In genomic region chr3:153913510-153914243, GRCm38 (mm10) we compare ENCODE assay signal across 8 mouse cellular contexts. TPM values are rescaled to one million over a fixed set of nuclear protein-coding genes. Genes with fewer than 3 reads are reported as not detected.
DNase-seq lines count a peak whose midpoint lies in the region; ATAC-seq and TF ChIP-seq lines count a peak whose summit lies in the region.

No protein-coding gene starts in this region.

- no peaks in the 10 kb centered on the region for H3K27me3 ChIP-seq in kidney, adult 2 months (replicated peaks; ENCODE audit: control insufficient read depth, insufficient read depth, low read length)
- no peaks in the 10 kb centered on the region for H3K27me3 ChIP-seq in forebrain, embryonic 15.5 days

- H3K9ac ChIP-seq in forebrain, embryonic 15.5 days (replicated peaks): peak overlapping the region; percentile 95

- no peak for TF ChIP-seq CTCF in kidney, adult 2 months (conservative IDR thresholded peaks at IDR 0.05; ENCODE audit: insufficient read depth, insufficient read length, low read depth, low read length)

- WGBS in kidney, adult 2 months: 26% methylated on average over 6 of the region's 6 CpGs
- 58% methylated on average over 6 of the region's 6 CpGs for WGBS in forebrain, embryonic 15.5 days

- H3K4me2 ChIP-seq in forebrain, embryonic 15.5 days (replicated peaks): peak overlapping the region; percentile 55

- no peak for TF ChIP-seq POLR2A in kidney, adult 2 months (IDR thresholded peaks at IDR 0.05; ENCODE audit: low read depth, low read length)

- H3K4me3 ChIP-seq in kidney, adult 2 months (ENCODE audit: insufficient read depth, low read depth, low read length): no peak overlapping the region
- H3K4me3 ChIP-seq in forebrain, embryonic 15.5 days: peak overlapping the region; percentile 87

- H3K36me3 ChIP-seq in kidney, adult 2 months (ENCODE audit: control insufficient read depth, insufficient read depth, low read length): peaks cover 9% of the 10 kb centered on the region; the same call in 1 of the 2 replicates
- H3K36me3 ChIP-seq in forebrain, embryonic 15.5 days: peaks cover 22% of the 10 kb centered on the region

- no peak for ATAC-seq in forebrain, embryonic 15.5 days (replicated peaks)
- ATAC-seq in megakaryocyte-erythroid progenitor cell, adult 5-6 weeks (replicated peaks; ENCODE audit: low FRiP score, low TSS enrichment, poor library complexity, severe bottlenecking): peak; percentile 24
- ATAC-seq in CD4-positive, CD25-positive, alpha-beta regulatory T cell, adult 4 months: no peak

- no peaks in the 10 kb centered on the region for H3K9me3 ChIP-seq in forebrain, embryonic 15.5 days

- peaks cover 30% of the 10 kb centered on the region for H3K4me1 ChIP-seq in kidney, adult 2 months (ENCODE audit: control insufficient read depth, insufficient read depth, low read length)
- peaks cover 35% of the 10 kb centered on the region for H3K4me1 ChIP-seq in forebrain, embryonic 15.5 days

- no peak for DNase-seq in kidney, adult 2 months
- no peak for DNase-seq in kidney, postnatal 36 days
- DNase-seq in adrenal gland, adult 8-10 months: peak; percentile 26
- no peak for DNase-seq in gastrocnemius, adult 8-10 months (ENCODE audit: low spot score in 2 of 2)
- DNase-seq in layer of hippocampus, postnatal 10 days (ENCODE audit: low spot score in 2 of 2): no peak

- peak overlapping the region; percentile 98; the same call in 1 of the 2 replicates for H3K27ac ChIP-seq in kidney, adult 2 months (ENCODE audit: insufficient read depth, low read depth, low read length)
- peak overlapping the region; percentile 90 for H3K27ac ChIP-seq in forebrain, embryonic 15.5 days (replicated peaks)

RNA-seq across cellular contexts. Expression of gene Rabggtb, which starts 0.9 kb away (rescaled TPM):
- polyA plus RNA-seq in kidney, adult 2 months (2012; rRNA removed): 45.7 and 50.9 TPM in 2 replicates
- total RNA-seq in adrenal gland, adult 8-10 months (2022): 10 to 100 TPM; 74.0 to 84.6 (median 78.7) TPM
- polyA plus RNA-seq in forebrain, embryonic 15.5 days (2015; fragmentation: Nextera tagmentation; extraction: Ambion mirVana): 44.0 and 47.0 TPM in 2 replicates
- 211 and 271 TPM in 2 replicates for total RNA-seq in megakaryocyte-erythroid progenitor cell, adult 5-6 weeks (2014; fragmentation: Nextera tagmentation)
- 274 and 354 TPM in 2 replicates for total RNA-seq in megakaryocyte-erythroid progenitor cell, adult 5-6 weeks (2017)
- total RNA-seq in gastrocnemius, adult 8-10 months (2022): 10 to 100 TPM; 64.2 to 65.4 (median 64.6) TPM
- 10 to 100 TPM; 40.3 to 48.1 TPM for polyA plus RNA-seq in CD4-positive, CD25-positive, alpha-beta regulatory T cell, adult 4 months (2017; shearing (Covaris generic))
- total RNA-seq in layer of hippocampus, postnatal 10 days (2021): 10 to 100 TPM; 73.5 to 80.8 TPM

RNA-seq across cellular contexts. Expression of gene Msh4, which starts 7.7 kb away (rescaled TPM):
- polyA plus RNA-seq in kidney, adult 2 months (2012; rRNA removed): 0.04 and 0.06 TPM in 2 replicates
- under 1 TPM; 0.07 to 0.62 (median 0.16) TPM for total RNA-seq in adrenal gland, adult 8-10 months (2022)
- 0.15 and 0.27 TPM in 2 replicates for polyA plus RNA-seq in forebrain, embryonic 15.5 days (2015; fragmentation: Nextera tagmentation; extraction: Ambion mirVana)
- total RNA-seq in megakaryocyte-erythroid progenitor cell, adult 5-6 weeks (2014; fragmentation: Nextera tagmentation): 0.17 and 0.49 TPM in 2 replicates
- total RNA-seq in megakaryocyte-erythroid progenitor cell, adult 5-6 weeks (2017): not detected in 2 replicates
- total RNA-seq in gastrocnemius, adult 8-10 months (2022): under 1 TPM in 1 of 4 experiments, not detected in 3; 0.11 TPM
- polyA plus RNA-seq in CD4-positive, CD25-positive, alpha-beta regulatory T cell, adult 4 months (2017; shearing (Covaris generic)): not detected
- under 1 TPM; 0.59 to 0.71 TPM for total RNA-seq in layer of hippocampus, postnatal 10 days (2021)

RNA-seq across cellular contexts. Expression of gene Acadm, which starts 30.8 kb away (rescaled TPM):
- 383 and 404 TPM in 2 replicates for polyA plus RNA-seq in kidney, adult 2 months (2012; rRNA removed)
- total RNA-seq in adrenal gland, adult 8-10 months (2022): 100 to 1,000 TPM; 446 to 580 (median 575) TPM
- polyA plus RNA-seq in forebrain, embryonic 15.5 days (2015; fragmentation: Nextera tagmentation; extraction: Ambion mirVana): 38.9 and 41.4 TPM in 2 replicates
- 69.9 and 82.5 TPM in 2 replicates for total RNA-seq in megakaryocyte-erythroid progenitor cell, adult 5-6 weeks (2014; fragmentation: Nextera tagmentation)
- 201 and 332 TPM in 2 replicates for total RNA-seq in megakaryocyte-erythroid progenitor cell, adult 5-6 weeks (2017)
- 100 to 1,000 TPM; 299 to 345 (median 326) TPM for total RNA-seq in gastrocnemius, adult 8-10 months (2022)
- 10 to 100 TPM; 38.4 to 40.9 TPM for polyA plus RNA-seq in CD4-positive, CD25-positive, alpha-beta regulatory T cell, adult 4 months (2017; shearing (Covaris generic))
- 10 to 100 TPM; 43.8 to 58.1 TPM for total RNA-seq in layer of hippocampus, postnatal 10 days (2021)

RNA-seq across cellular contexts. Expression of gene Slc44a5, which starts 59.6 kb away (rescaled TPM):
- polyA plus RNA-seq in kidney, adult 2 months (2012; rRNA removed): 0.03 TPM in 1 of 2 replicates, not detected in the other
- under 1 TPM in 3 of 4 experiments, not detected in 1; 0.03 to 0.11 (median 0.06) TPM for total RNA-seq in adrenal gland, adult 8-10 months (2022)
- polyA plus RNA-seq in forebrain, embryonic 15.5 days (2015; fragmentation: Nextera tagmentation; extraction: Ambion mirVana): 7.9 and 8.4 TPM in 2 replicates
- total RNA-seq in megakaryocyte-erythroid progenitor cell, adult 5-6 weeks (2014; fragmentation: Nextera tagmentation): not detected in 2 replicates
- 0.28 TPM in 1 of 2 replicates, not detected in the other for total RNA-seq in megakaryocyte-erythroid progenitor cell, adult 5-6 weeks (2017)
- total RNA-seq in gastrocnemius, adult 8-10 months (2022): under 1 TPM in 2 of 4 experiments, not detected in 2; 0.05 to 0.07 TPM
- polyA plus RNA-seq in CD4-positive, CD25-positive, alpha-beta regulatory T cell, adult 4 months (2017; shearing (Covaris generic)): under 1 TPM in 1 of 2 experiments, not detected in 1; 0.24 TPM
- 10 to 100 TPM; 45.5 to 48.6 TPM for total RNA-seq in layer of hippocampus, postnatal 10 days (2021)
